Mouse (Mus musculus) MEL (cell line): ENCODE data around the gene Proser3. TPM values are rescaled to one million over a fixed set of nuclear protein-coding genes. Genes with fewer than 3 reads are reported as not detected.

Experiments used
- DNase-seq: peaks from one replicate; pipeline ENCODE4 v3.0.0; 2011; ENCODE audit warnings: low read depth, low spot score
- H3K27ac ChIP-seq: 2 replicates; pipeline ENCODE4 v1.5.1; 2012; ENCODE audit warnings: low read depth, mild to moderate bottlenecking, control low read depth, low read length, moderate library complexity; ENCODE audit not compliant: control insufficient read depth
- H3K27me3 ChIP-seq, 2 experiments: fragments of 150-350 bp in 1 of 2; sonication (generic) in 1 of 2; 2 replicates each; pipeline ENCODE4 v1.6.1; 2012; ENCODE audit warnings: low read length in 2 of 2, mild to moderate bottlenecking in 2 of 2, improper control_type of control experiment in 1 of 2, moderate library complexity in 1 of 2; ENCODE audit not compliant: insufficient read depth in 2 of 2, control insufficient read depth in 1 of 2
- H3K36me3 ChIP-seq, 2 experiments: 2 replicates each; pipeline ENCODE4 v1.6.1; 2012 to 2014; ENCODE audit warnings: low read length in 2 of 2, improper control_type of control experiment in 1 of 2, inconsistent platforms in 1 of 2, mild to moderate bottlenecking in 1 of 2; ENCODE audit not compliant: insufficient read depth in 2 of 2, control insufficient read depth in 1 of 2
- H3K4me1 ChIP-seq, 2 experiments: fragments of 150-350 bp in 1 of 2; sonication (generic) in 1 of 2; 2 replicates each; pipeline ENCODE4 v1.6.1; 2012; ENCODE audit warnings: low read length in 2 of 2, improper control_type of control experiment in 1 of 2, mild to moderate bottlenecking in 1 of 2; ENCODE audit not compliant: insufficient read depth in 2 of 2, control insufficient read depth in 1 of 2
- H3K4me3 ChIP-seq, 2 experiments: fragments of 150-350 bp in 1 of 2; sonication (generic) in 1 of 2; 2 replicates each; pipeline ENCODE4 v1.5.1; 2012; ENCODE audit warnings: low read depth in 2 of 2, low read length in 2 of 2, mild to moderate bottlenecking in 2 of 2, moderate library complexity in 2 of 2, control low read depth in 1 of 2, improper control_type of control experiment in 1 of 2; ENCODE audit not compliant: control insufficient read depth in 1 of 2, insufficient read depth in 1 of 2
- H3K79me2 ChIP-seq: 2 replicates; pipeline ENCODE4 v1.6.1; 2012; ENCODE audit warnings: mild to moderate bottlenecking, low read length, moderate library complexity; ENCODE audit not compliant: control insufficient read depth, poor library complexity, insufficient read depth
- H3K9ac ChIP-seq: 2 replicates; pipeline ENCODE4 v1.6.1; 2012; ENCODE audit warnings: low read depth, mild to moderate bottlenecking, control low read depth, low read length, moderate library complexity; ENCODE audit not compliant: control insufficient read depth, poor library complexity, severe bottlenecking
- H3K9me3 ChIP-seq: fragments of 150-350 bp; sonication (generic); replicated peaks from 2 replicates; pipeline ENCODE4 v1.6.1; 2012; ENCODE audit warnings: mild to moderate bottlenecking, low read length, improper control_type of control experiment, moderate library complexity; ENCODE audit not compliant: insufficient read depth
- BHLHE40 ChIP-seq: IDR thresholded peaks from 2 replicates; pipeline ENCODE4 v1.6.1; 2012; ENCODE audit warnings: low read depth, mild to moderate bottlenecking, inconsistent platforms, low read length, improper control_type of control experiment, borderline replicate concordance
- ELF1 ChIP-seq: IDR thresholded peaks from 2 replicates; pipeline ENCODE4 v1.6.1; 2014; ENCODE audit warnings: low read depth, mild to moderate bottlenecking, inconsistent platforms, low read length, improper control_type of control experiment, moderate library complexity
- ETS1 ChIP-seq: IDR thresholded peaks from 2 replicates; pipeline ENCODE4 v1.6.1; 2012; ENCODE audit warnings: low read depth, mild to moderate bottlenecking, inconsistent platforms, low read length, improper control_type of control experiment, moderate library complexity
- HCFC1 ChIP-seq: IDR thresholded peaks from 2 replicates; pipeline ENCODE4 v1.6.1; 2012; ENCODE audit warnings: low read depth, mild to moderate bottlenecking, inconsistent platforms, low read length, improper control_type of control experiment, moderate library complexity
- KAT2A ChIP-seq: conservative IDR thresholded peaks from 2 replicates; pipeline ENCODE4 v1.6.1; 2012; ENCODE audit warnings: low read depth, low read length, improper control_type of control experiment, inconsistent platforms
- MAX ChIP-seq: IDR thresholded peaks from 2 replicates; pipeline ENCODE4 v1.6.1; 2011; ENCODE audit warnings: low read length, improper control_type of control experiment
- MAZ ChIP-seq: IDR thresholded peaks from 2 replicates; pipeline ENCODE4 v1.6.1; 2012; ENCODE audit warnings: low read depth, mild to moderate bottlenecking, inconsistent platforms, low read length, improper control_type of control experiment
- NRF1 ChIP-seq: IDR thresholded peaks from 2 replicates; pipeline ENCODE4 v1.6.1; 2014; ENCODE audit warnings: low read depth, mild to moderate bottlenecking, inconsistent platforms, low read length, improper control_type of control experiment, moderate library complexity; ENCODE audit not compliant: poor library complexity, insufficient read depth, severe bottlenecking
- POLR2A ChIP-seq, 2 experiments: IDR thresholded peaks; 2 replicates each; pipeline ENCODE4 v1.6.1; 2011 to 2012; ENCODE audit warnings: low read length in 2 of 2, mild to moderate bottlenecking in 2 of 2, control low read depth in 1 of 2, improper control_type of control experiment in 1 of 2, low read depth in 1 of 2, moderate library complexity in 1 of 2; ENCODE audit not compliant: control insufficient read depth in 1 of 2, insufficient read depth in 1 of 2, poor library complexity in 1 of 2
- SIN3A ChIP-seq: IDR thresholded peaks from 2 replicates; pipeline ENCODE4 v1.6.1; 2012; ENCODE audit warnings: low read length, improper control_type of control experiment, inconsistent platforms
- TAL1 ChIP-seq: IDR thresholded peaks from 2 replicates; pipeline ENCODE4 v1.6.1; 2012; ENCODE audit warnings: mild to moderate bottlenecking, inconsistent platforms, low read length, moderate library complexity, mixed read lengths
- TCF12 ChIP-seq: IDR thresholded peaks from 2 replicates; pipeline ENCODE4 v1.6.1; 2014; ENCODE audit warnings: low read depth, mild to moderate bottlenecking, inconsistent platforms, low read length, improper control_type of control experiment, moderate library complexity
- USF1 ChIP-seq: IDR thresholded peaks from 2 replicates; pipeline ENCODE4 v1.6.1; 2014; ENCODE audit warnings: low read depth, mild to moderate bottlenecking, inconsistent platforms, low read length, improper control_type of control experiment, moderate library complexity
- ZNF384 ChIP-seq: IDR thresholded peaks from 2 replicates; pipeline ENCODE4 v1.6.1; 2012; ENCODE audit warnings: low read depth, mild to moderate bottlenecking, inconsistent platforms, low read length, improper control_type of control experiment
- polyA plus RNA-seq, 2 experiments: library from polyadenylated mRNA; stranded (reverse) in 1 of 2; unstranded in 1 of 2; fragments of >175 nt in 1 of 2; fragments of >200 nt in 1 of 2; gene quantifications; 2 replicates each; pipeline versions ENCODE4 v1.2.1 to v1.2.4; 2012; ENCODE audit warnings: low replicate concordance in 2 of 2, low read depth in 1 of 2; ENCODE audit not compliant: insufficient read length in 2 of 2, insufficient read depth in 1 of 2, missing spikeins in 1 of 2
- total RNA-seq: library from RNA; depleted of rRNA; stranded (reverse); fragments of 300-350 nt; gene quantifications from 2 replicates; pipeline ENCODE4 v1.2.3, GENCODE M21; 2012

The Proser3 gene
- total and polyA plus RNA-seq, 3 experiments, result 2.3 to 8.9 TPM; not detected in 1

DNA sequence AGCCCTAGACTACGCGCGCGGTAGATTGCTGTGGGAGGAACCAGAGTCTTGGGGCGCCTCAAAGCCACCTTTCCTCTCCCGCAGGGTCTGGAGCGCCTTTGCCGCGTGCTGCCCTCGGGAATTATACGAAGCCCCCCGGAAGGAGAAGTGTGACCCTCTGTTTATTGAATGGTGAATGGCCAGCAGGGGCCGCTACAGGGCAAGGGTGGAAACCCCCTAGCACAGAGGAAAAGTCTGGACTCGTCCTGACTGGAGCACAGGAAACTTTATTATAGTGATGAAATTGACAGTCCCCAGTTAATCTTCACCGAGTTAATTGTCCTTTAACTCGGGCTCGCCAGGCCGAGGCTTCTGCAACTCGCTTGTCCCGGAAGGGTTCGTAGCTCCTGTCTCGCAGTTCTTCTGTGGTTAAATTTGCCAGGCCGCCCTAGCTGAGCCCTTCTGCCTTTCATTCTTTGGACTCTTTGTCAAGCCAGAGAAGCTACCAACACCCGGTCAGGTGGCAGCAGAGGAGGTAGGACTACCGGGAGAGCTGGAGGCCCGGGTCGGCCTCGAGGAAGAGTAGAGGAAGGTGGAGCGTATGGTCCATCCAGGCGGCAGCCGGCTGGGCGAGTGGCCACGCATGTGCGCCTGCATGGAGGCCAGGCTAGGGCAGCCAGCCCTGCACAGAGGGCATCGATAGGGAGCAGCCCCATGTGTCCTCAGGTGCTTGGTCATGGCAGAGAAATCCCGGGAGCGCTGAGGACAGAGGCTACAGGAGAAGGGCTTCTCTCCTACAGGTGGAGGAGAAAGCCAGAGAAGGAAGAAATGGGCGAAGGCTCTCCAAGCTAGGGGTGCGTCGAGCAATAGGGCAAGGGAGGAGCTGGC, 37.6 kb upstream of the Proser3 start (continued):
- TF ChIP-seq NRF1 (0 out of 2 replicates have a peak, but pooled peaks have one; percentile 13), ELF1 (peak; percentile 48; the same call in 1 of the 2 replicates)

DNA sequence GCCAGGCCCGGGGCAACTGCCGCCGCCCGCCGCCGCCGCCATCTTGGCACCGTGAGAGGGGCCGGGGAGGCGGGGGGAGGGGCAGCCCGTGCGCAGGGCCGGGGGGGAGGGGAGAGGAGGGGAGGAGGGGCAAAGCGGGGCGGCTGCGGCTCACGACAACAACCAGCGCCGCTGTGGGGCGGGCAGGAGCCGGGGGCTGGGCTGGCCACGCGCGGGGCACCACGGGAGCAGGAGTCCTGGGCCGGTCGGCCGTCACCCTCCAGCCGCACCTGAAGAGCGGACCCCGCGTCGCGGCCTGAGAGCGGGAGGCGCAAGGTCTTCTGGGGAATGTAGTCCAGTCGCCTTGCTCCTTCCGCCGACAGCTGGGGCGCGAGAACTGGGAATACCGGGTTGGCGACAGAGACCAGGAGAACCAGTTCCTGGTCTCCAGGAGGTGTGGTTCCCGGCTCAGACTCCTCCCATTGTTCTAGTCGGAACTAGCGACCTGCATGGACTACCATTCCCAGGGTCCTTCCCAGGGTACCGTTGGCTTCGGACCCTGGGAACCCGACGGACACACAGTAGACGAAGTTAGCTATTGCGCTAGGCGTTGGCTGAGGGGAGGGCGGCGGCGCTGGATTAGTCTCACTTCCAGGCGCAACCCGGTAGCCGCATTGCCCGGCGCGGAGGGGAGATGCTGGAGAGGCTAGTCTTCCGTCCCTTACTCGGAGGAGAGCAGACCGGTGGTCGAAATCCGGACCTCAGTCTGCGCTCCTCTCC, 36.8 kb upstream of the Proser3 start, which contains the start of gene Kmt2b:
Kmt2b (minus strand) TSS at position 51 of the 759 bp plus-strand sequence.
- no peaks in the 10 kb centered on the region for H3K9me3 ChIP-seq
- DNase-seq, result peak; percentile 97
- peak; percentile 68; the same call in 1 of the 2 replicates for TF ChIP-seq SIN3A
- TF ChIP-seq HCFC1, result peak; percentile 95
- peak; percentile 42; the same call in 1 of the 2 replicates for TF ChIP-seq NRF1
- TF ChIP-seq USF1, result no peak
- TF ChIP-seq KAT2A, result peak; percentile 87
- peak; percentile 43; the same call in 1 of the 2 replicates for TF ChIP-seq ETS1
- TF ChIP-seq ELF1, result peak; percentile 68; the same call in 1 of the 2 replicates
- no peak for TF ChIP-seq TAL1
- peak in 1 of 2 experiments; percentile 69; a peak in 2 of 4 replicates for TF ChIP-seq POLR2A (IDR thresholded peaks at IDR 0.05; ENCODE audit: control insufficient read depth in 1 of 2, insufficient read depth in 1 of 2, low read depth in 1 of 2, low read length in 2 of 2, poor library complexity in 1 of 2)
- TF ChIP-seq TCF12, result peak; percentile 45; the same call in 1 of the 2 replicates
- TF ChIP-seq ZNF384, result no peak
- 0 out of 2 replicates have a peak, but pooled peaks have one; percentile 31 for TF ChIP-seq BHLHE40
- TF ChIP-seq MAX, result peak; percentile 45; the same call in 1 of the 2 replicates
- peak; percentile 91 for TF ChIP-seq MAZ
- peaks cover 7 to 31% of the 10 kb centered on the region in 2 experiments; a peak in 3 of 4 replicates for H3K4me1 ChIP-seq
- H3K4me3 ChIP-seq, result peak within 1 kb of the TSS; percentile 83 to 99
- peaks cover 36% of the 10 kb centered on the region for H3K79me2 ChIP-seq
- peaks cover 4 to 13% of the 10 kb centered on the region in 2 experiments; a peak in 3 of 4 replicates for H3K36me3 ChIP-seq
- peak within 1 kb of the TSS; percentile 93 for H3K9ac ChIP-seq
- H3K27ac ChIP-seq, result peak within 1 kb of the TSS; percentile 70
- H3K27me3 ChIP-seq, result no peaks in the 10 kb centered on the region
